In genomic region chr10:67180799-67181198, GRCm38 (mm10) we compare ENCODE assay signal across 23 mouse cellular contexts.
DNase-seq lines count a peak whose midpoint lies in the region; ATAC-seq lines count a peak whose summit lies in the region.
"Had no signal": no experiment of that assay in that cellular context is flagged by ENCODE, and none has a peak within 500 bp of the region (broad histone marks: within the 10 kb centered on the region; RNA-seq: fewer than 3 reads in every experiment).

No protein-coding gene starts in this region.

- no peak overlapping the region for H3K4me3 ChIP-seq in heart, embryonic 11.5 days (ENCODE audit: low read depth, low read length)
- H3K4me3 ChIP-seq in liver, embryonic 16.5 days (ENCODE audit: low read depth, low read length): no peak overlapping the region
- no peak overlapping the region for H3K4me3 ChIP-seq in liver, embryonic 12.5 days
- H3K4me3 ChIP-seq: embryonic facial prominence, embryonic 15.5 days; erythroblast, embryonic 14.5 days; forebrain, embryonic 10.5 days; hindbrain, embryonic 12.5 days had no signal

- H3K4me1 ChIP-seq in heart, embryonic 11.5 days (ENCODE audit: control insufficient read depth, insufficient read depth, low read length): peaks cover 8% of the 10 kb centered on the region
- peaks cover 37% of the 10 kb centered on the region for H3K4me1 ChIP-seq in liver, embryonic 16.5 days (ENCODE audit: control insufficient read depth, low read depth, low read length)
- peaks cover 57% of the 10 kb centered on the region for H3K4me1 ChIP-seq in liver, embryonic 12.5 days

- no peak for ATAC-seq in heart, embryonic 11.5 days (replicated peaks; ENCODE audit: insufficient number of reproducible peaks, low FRiP score, low TSS enrichment)
- no peak for ATAC-seq in liver, embryonic 16.5 days (ENCODE audit: low read depth)
- no peak for ATAC-seq in liver, embryonic 12.5 days
- ATAC-seq in megakaryocyte, adult 5-6 weeks (ENCODE audit: poor library complexity, severe bottlenecking): no peak
- ATAC-seq: forebrain, embryonic 14.5 days; hindbrain, embryonic 16.5 days had no signal

- H3K36me3 ChIP-seq in heart, embryonic 11.5 days (ENCODE audit: control insufficient read depth, insufficient read depth, low read length): no peaks in the 10 kb centered on the region
- H3K36me3 ChIP-seq in liver, embryonic 16.5 days (ENCODE audit: control insufficient read depth, insufficient read depth): no peaks in the 10 kb centered on the region
- no peaks in the 10 kb centered on the region for H3K36me3 ChIP-seq in liver, embryonic 12.5 days
- H3K36me3 ChIP-seq: embryonic facial prominence, embryonic 15.5 days; forebrain, embryonic 10.5 days; hindbrain, embryonic 12.5 days had no signal

- peak; percentile 54 for DNase-seq in heart, adult 11 months
- DNase-seq in induced T-regulatory cell, adult 2 months (ENCODE audit: low read depth): peak; percentile 44
- DNase-seq in frontal cortex, postnatal 14 days (ENCODE audit: low spot score in 2 of 2): no peak
- DNase-seq: adrenal gland, adult 8-10 months; adrenal gland, postnatal 36 days; cerebellum, adult 11 months; cerebellum, adult 8-10 months; cerebellum, postnatal 14 days; embryo, embryonic 11 days; gastrocnemius, postnatal 25 days; heart, postnatal 10 days; heart, postnatal 4 days had no signal

- H3K27ac ChIP-seq in heart, embryonic 11.5 days (ENCODE audit: low read depth, low read length): no peak overlapping the region
- peak overlapping the region; percentile 50 for H3K27ac ChIP-seq in liver, embryonic 16.5 days (ENCODE audit: low read length)
- no peak overlapping the region for H3K27ac ChIP-seq in liver, embryonic 12.5 days
- H3K27ac ChIP-seq: embryonic facial prominence, embryonic 15.5 days; forebrain, embryonic 10.5 days; hindbrain, embryonic 12.5 days had no signal

- H3K4me2 ChIP-seq in heart, embryonic 11.5 days: no peak overlapping the region
- 0 out of 2 replicates have a peak overlapping the region, but pooled peaks have one; percentile 21 for H3K4me2 ChIP-seq in liver, embryonic 16.5 days (ENCODE audit: low read depth, low read length)
- H3K4me2 ChIP-seq in liver, embryonic 12.5 days: no peak overlapping the region
- H3K4me2 ChIP-seq: embryonic facial prominence, embryonic 15.5 days; hindbrain, embryonic 12.5 days had no signal

- 75% methylated on average over 5 of the region's 5 CpGs for WGBS in heart, embryonic 11.5 days (ENCODE audit: insufficient replicate concordance)
- WGBS in liver, embryonic 16.5 days (ENCODE audit: insufficient replicate concordance): 54% methylated on average over 5 of the region's 5 CpGs
- 57% methylated on average over 5 of the region's 5 CpGs for WGBS in liver, embryonic 12.5 days (ENCODE audit: insufficient replicate concordance)

- H3K9me3 ChIP-seq in heart, embryonic 11.5 days (replicated peaks; ENCODE audit: control insufficient read depth, low read length): no peaks in the 10 kb centered on the region
- no peaks in the 10 kb centered on the region for H3K9me3 ChIP-seq in liver, embryonic 16.5 days (replicated peaks; ENCODE audit: control insufficient read depth, low read length)
- H3K9me3 ChIP-seq in liver, embryonic 12.5 days (replicated peaks): no peaks in the 10 kb centered on the region
- H3K9me3 ChIP-seq: embryonic facial prominence, embryonic 15.5 days; forebrain, embryonic 10.5 days; G1E; hindbrain, embryonic 12.5 days had no signal

- H3K9ac ChIP-seq in heart, embryonic 11.5 days (ENCODE audit: low read depth, low read length): no peak overlapping the region
- H3K9ac ChIP-seq in liver, embryonic 16.5 days (ENCODE audit: low read depth, low read length): no peak overlapping the region
- H3K9ac ChIP-seq in liver, embryonic 12.5 days: no peak overlapping the region
- H3K9ac ChIP-seq: embryonic facial prominence, embryonic 15.5 days; hindbrain, embryonic 12.5 days had no signal

- H3K27me3 ChIP-seq in heart, embryonic 11.5 days (ENCODE audit: control insufficient read depth, insufficient read depth, low read length): no peaks in the 10 kb centered on the region
- H3K27me3 ChIP-seq in liver, embryonic 16.5 days (ENCODE audit: control insufficient read depth, insufficient read depth, low read depth, low read length): no peaks in the 10 kb centered on the region
- no peaks in the 10 kb centered on the region for H3K27me3 ChIP-seq in liver, embryonic 12.5 days (replicated peaks)
- H3K27me3 ChIP-seq: embryonic facial prominence, embryonic 15.5 days; hindbrain, embryonic 12.5 days had no signal

Comparison
In these comparisons a context has a peak if more than half of its experiments do, and no peak if none do; other contexts are left out.
1. DNase-seq: peak in heart, adult 11 months (single experiment) and induced T-regulatory cell, adult 2 months (single experiment); none in frontal cortex, postnatal 14 days (0 of 2).